Mouse (Mus musculus): ENCODE data around the gene Gm15127.
"Not testable (repeated sequence)": the region's sequence is repeated elsewhere in the genome, so short reads cannot be mapped to it uniquely, and the experiment has no call there.

Gm15127 gene

GRCm38 (mm10) chrX:148663298-148663697, at the start of gene Gm15127:
Gene Gm15127, plus strand, starts transcription at chrX:148663598.
- DNase-seq, result not testable (repeated sequence)

GRCm38 (mm10) chrX:148615053-148615452, 48.3 kb upstream of the Gm15127 start, which contains the start of gene Gm8334:
Gene Gm8334, minus strand, starts transcription at chrX:148615153.
- DNase-seq, result not testable (repeated sequence)

GRCm38 (mm10) chrX:148676290-148676689, 12.9 kb downstream of the Gm15127 start:
- not testable (repeated sequence) for DNase-seq
